Mouse (Mus musculus) yolk sac, embryonic 10.5 days (tissue): ENCODE results near the gene Calr3.
A peak's percentile ranks its signal among the peaks of the same experiment; 100 is the strongest.

Experiments
- DNase-seq: peaks from one replicate; pipeline ENCODE4 v3.0.0-alpha.2; 2017; ENCODE audit warnings: low spot score

The Calr3 gene

DNA sequence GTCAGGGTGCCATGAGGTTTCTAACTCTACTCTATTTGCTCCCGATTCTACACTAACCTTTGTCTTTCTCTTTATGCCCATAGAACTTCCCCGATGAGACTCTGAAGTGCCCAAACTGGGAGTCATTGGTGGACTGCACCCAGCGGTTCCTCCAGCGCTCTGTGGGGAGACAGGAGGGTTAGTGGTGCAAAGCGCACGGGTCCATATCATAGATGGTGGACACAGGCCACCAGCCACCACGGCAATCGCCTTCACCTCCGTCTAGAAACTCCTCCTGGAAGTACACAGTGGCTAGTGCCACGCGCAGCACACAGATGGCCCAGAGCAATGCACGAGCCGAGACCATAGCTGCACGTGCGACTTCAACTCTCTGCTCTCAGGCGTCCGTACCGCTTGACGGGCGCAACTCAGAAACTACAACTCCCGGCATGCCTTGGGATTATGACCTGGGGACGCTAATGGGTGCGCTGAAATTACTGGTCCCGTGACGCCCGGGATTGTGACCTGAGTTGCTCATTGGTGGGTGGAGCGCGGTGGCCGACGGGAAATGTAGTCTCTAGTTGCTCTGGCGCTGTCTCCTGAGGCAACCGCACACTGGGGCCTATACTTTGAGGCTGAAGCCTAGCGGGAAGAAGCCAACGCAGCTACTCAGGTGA is at the start of gene Calr3, which contains the start of gene 1700030K09Rik:
TSS of gene Calr3 (minus strand) at position 533 of the 656 bp plus-strand sequence.
TSS of gene 1700030K09Rik (plus strand) at position 543 of the 656 bp plus-strand sequence.
- DNase-seq = peak; percentile 99

DNA sequence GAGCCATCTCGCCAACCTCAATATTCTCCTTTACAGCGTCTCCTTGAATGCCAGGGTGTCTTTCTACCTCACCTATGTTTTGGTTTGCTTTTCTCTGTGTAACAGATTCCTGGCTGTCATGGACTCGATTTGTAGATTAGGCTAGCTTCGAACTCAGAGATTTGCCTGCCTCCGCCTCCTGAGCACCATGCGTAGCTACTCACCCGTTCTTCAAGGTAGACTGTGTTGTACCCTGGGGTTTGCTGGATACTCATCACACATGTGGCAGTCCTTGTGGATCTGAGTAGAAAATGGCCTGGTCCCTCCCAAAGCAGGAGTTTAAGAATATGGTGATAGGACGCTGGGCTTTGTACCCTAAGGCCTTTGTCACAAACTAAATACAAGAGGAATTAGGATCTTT is 49.7 kb upstream of the Calr3 start:
- DNase-seq = no peak

DNA sequence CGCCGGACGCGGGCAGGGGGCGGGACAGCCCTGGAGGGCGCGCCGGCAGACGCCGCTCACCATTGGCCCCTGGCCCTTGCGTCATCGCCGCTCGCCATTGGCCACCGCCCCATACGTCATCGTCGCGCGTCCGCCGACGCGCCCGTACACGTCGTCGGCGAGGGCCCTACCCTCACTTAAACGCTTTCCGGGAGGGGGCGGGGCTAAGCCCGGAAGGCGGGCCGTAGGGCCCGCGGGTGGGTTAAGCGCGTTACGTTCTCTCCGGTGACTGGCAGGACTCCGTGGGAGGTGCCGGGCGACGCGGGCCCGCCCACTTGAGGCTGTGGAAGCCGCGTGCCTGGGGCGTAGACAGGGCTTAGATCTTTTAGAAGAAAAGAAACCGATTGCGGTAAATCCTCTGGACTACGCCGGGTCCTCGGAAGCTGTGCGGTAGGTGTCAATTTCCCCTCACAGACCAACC is 49.0 kb upstream of the Calr3 start:
- peak; percentile 99 for DNase-seq

DNA sequence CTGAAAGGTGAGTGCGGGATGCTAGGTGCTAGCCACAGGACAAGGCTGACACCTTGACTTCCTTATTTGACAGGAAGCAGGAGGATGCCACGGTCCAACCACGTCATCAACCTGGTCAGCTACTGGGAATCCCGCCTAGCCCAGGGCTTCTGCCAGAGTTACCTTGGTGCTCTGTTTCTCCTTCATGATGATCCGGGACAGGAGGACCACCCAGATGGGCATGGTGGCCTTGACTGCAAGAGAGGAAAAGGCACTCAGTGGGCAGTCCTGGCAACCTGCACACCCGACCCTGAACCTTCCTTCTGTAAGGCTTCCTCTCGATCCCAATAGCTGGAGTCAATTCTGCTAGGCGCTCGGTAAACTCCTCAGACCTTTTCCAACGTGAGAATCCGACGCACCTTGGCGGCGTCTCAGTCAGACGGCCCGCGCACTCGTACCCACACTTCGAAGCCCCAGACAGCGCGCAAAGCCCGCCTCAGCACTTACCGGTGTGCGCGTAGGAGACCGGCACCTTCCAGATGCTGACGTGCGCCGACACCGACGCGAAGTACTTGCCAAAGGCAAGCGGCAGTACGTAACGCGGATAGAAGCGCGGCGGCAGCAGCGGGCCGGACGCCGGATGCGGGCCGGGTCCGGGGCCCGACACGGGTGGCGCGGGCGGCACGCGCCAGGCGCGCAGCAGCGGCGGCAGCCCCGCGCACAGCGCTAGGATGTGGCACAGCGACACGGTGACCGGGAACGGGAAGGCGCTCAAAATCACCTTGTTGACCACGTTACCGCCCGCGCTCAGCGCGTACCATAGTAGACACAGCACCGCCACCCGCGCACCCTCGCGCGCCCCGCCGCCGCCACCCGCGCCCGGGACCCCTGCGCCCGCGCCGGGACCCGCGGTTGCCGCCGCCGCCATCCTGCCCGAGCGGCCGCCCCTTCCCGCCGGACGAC is 48.3 kb upstream of the Calr3 start, which contains the start of gene Slc35e1:
TSS of gene Slc35e1 (minus strand) at position 935 of the 942 bp plus-strand sequence.
- DNase-seq = peak; percentile 41

DNA sequence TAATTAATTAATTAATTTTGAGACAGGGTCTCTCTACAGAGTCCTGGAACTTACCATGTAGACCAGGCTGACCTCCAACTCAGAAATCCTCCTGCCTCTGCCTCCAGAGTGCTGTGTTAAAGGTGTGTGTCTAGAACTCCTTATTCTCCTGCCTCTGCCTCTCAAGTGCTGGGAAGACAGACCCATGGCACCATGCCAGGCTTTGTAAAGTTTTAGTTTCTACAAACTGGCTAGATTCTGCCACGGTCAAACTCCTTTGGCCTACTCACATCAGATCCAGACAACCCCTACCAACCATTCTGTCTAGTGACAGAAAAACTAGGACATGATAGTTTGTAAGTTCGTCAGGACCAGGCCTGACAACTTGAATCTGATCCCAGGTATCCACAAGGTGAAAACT is 47.3 kb upstream of the Calr3 start:
- DNase-seq = no peak

DNA sequence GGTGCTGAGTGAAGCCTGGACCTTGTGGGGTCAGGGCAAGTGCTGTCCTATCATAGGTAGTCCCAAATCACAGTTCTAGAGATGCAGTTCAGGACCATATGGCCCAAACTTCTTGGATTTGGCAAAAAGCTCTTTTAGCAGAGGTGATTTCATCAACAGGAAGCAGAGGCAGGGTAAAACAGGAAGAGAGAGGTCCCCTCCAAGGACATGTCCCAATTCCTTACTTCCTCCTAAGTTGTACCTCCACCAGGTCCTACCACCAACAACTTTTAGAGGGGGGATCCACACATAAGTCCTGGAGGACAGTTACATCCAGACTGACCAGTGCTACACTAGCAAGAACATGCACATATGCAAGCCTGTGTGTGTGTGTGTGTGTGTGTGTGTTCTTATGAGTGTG is 43.3 kb upstream of the Calr3 start:
- DNase-seq = no peak

DNA sequence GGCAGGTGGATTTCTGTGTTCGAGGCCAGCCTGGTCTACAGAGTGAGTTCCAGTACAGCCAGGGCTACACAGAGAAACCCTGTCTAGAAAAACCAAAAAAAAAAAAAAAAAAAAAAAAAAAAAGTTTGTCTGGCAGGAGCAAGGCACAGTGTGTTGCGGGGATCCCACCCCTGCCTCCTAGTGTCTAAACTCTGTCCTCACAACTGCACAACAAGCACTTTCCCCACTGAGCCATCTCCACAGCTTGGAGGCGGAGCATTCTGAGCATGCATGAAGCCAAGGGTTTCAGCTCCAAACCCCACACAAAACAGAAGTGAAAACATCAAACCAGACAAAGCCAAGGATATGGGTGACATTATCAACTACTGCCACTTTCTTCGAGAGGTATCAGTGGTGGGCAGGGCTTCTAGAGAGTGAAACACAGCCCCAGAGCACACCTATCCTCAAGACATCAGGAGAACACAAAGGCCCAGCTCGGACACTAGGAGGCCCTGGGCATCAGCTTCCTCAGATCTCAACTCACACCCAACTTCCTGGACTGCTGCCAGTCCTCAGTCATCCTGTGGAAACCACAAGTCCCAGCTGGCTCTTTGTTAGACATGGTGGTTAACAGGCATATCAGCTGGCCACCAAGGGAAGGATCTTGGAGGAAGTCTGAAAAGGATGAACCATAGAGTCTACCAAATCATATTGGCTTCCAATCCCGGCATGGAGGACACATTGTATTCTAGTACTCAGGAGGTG is 42.0 kb upstream of the Calr3 start:
- DNase-seq = no peak

DNA sequence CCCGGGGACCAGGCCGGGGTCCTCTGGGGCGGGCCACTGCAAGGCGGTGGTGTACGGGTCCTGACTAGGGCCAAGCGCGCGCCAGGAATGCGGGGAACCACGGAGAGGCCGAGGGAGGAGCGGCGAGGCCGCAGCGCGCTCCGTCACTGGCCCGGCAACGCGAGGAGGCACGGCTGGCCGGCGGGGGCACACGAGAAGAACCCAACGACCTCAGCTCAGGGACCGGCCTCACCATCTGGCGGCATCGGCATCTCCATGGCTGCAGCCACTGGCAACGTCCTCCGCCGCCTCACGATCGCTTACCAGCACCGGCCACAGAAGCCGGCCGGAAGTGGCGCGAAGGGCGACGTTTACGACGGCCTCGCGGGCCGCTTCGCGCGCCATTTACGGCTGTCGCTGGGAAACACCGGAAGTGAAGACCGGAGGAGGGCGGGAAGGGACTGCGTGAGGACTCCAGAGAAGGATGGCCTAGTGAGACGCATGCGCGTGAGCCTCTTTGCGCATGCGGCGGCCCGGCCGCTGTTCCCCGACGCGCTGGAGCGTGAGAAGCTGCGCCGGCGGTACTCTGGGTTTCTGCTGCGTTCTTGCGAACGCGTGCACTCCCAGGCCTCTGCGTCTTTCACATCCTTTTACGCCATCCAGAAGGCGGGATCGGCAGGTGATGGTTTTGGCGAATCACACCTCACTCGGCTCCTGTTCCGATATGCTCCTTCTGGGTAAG is 31.3 kb upstream of the Calr3 start, which contains the start of gene Cherp:
TSS of gene Cherp (minus strand) at position 401 of the 721 bp plus-strand sequence.
- DNase-seq = peak; percentile 97

DNA sequence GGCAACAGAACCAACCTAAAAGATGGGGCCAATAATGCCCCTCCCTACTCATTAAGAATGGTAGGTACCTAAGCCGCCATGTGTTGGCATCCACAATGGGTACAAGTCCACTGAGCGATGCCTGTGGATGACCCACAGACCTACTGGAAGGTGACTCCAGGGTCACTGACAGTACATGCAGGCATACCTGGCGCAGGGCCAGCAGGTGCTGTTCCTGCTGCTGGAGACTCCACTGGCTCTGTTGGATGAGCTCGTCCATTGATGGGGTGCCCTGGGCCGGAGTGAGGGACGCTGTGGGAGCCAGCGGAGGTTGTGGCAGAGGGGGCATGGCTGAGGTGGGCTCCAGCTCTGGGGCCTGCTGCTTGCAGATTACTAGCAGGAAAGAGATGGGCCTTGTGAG is 27.0 kb upstream of the Calr3 start:
- DNase-seq = no peak

DNA sequence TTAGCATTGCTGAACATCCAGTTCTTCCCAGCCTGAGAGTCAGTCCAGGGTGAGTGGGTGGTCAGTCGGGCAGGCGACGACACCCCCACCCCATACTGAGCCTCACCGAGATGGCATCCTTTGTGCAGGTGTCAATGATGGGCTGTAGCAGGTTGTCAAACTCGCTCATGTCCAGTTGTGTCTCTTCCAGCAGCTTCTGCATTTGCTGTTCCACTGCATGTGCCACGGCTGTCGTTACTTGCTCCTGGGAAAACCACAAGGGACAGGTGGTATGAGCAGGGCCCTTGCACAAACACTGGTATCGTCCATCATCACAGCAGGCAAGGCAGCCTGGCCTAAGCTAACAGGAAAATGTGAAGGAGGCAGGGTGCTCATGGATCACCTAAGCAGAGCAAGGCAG is 26.3 kb upstream of the Calr3 start:
- DNase-seq = no peak

DNA sequence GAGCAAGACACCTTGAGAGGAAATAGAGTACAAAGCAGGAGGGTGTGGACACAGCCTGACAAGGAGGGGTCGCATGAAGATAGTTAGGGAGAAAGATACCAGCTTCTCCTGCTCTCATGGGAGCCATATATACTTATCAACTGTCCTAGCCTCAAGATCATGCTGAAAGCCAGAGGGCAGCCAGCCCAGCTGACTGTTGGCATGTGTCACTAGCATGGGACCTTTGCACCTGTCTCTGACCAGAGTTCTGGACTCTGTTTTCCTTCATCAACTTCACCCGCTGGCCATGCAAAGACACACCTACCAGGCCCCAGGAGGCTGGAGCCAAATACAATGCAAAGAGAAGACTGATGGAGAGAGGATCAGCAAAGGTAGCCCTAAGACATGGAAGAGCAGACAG is 25.6 kb upstream of the Calr3 start:
- DNase-seq = no peak

DNA sequence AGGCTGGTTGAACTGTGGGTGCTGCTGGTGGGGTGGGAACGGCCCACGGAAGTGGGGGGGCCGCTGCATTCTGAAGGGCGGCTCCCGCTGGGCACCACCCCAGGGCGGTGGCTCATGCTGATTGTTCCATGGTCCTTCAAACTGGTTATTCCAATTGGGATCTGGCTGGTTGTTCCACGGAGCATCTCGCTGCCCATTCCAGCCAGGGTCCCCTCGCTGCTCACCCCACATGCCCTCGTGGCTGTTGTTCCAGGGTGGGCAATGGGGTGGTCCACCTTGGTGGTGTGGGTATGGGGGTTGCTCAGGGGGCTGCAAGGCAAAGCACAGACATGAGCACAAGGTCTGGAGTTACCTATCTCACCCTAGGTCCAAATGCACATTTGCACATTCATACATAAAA is 20.5 kb upstream of the Calr3 start:
- no peak for DNase-seq

DNA sequence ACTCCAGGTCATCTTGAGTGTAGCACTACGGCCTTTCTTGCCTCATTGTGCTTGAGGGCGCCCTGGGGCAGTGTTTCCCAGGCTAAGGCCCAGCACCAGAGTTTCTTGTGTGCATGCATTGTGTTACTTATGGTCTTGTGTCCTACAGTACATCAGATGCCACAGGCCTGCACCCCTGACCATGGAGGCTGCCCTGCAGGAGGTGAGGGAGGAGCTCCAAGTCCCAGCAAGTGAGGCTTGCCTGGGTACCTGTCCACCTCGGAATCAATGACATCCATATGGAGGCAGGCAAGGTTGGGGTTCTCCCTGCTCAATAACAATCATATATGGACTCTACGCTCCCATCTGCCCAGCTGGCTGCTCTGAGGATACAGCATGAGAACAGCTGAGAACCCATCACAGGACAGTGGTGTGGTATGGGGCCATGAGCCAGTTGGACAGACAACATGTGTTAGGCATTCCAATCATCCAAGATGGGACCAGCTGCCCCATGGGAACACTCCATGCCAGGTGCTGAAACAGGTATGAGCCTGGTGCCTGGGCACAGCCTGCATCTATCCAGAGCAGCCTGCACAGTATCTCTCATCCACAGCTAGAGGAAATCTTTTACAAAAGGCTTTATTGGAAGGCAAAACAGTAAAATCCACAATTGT is 16.3 kb upstream of the Calr3 start:
- DNase-seq = no peak

DNA sequence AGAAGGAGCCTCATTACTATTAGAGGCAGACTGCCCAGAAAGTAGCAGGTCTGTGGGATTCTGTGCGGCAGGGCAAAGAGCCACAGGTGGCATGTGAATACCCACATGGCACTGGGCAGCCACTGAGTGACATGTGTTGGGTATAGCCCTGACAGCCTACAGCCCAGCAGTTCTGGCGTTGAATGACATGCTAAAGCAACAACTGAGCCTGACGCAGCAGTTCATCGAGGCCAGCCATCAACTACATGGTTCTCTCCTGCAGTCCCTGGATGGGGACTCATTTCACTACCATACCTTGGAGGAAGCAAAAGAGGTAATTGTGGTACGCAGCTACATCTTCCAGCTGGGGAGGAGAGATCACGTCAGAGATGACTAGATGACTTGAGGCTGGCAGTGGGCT is 14.8 kb upstream of the Calr3 start:
- DNase-seq = no peak

DNA sequence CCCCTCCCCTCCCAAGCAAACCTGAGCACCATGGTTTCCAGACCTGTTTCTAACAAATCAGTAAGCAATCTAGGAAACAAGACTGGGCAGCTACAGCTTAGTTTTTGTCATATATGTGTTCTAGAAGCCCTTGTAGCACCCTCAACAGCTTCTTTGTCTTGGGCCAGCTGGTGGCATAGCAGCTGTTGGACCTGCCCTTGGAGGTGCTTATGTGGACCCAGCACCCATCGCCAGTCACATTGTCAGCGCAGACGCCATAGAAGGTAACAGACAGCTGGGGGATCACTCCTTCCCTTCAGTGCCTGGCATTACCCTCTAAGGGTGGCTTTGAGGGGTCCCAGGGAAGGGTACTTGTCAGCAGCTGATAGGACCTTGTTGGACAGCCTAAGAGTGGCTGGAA is 14.1 kb upstream of the Calr3 start:
- no peak for DNase-seq

DNA sequence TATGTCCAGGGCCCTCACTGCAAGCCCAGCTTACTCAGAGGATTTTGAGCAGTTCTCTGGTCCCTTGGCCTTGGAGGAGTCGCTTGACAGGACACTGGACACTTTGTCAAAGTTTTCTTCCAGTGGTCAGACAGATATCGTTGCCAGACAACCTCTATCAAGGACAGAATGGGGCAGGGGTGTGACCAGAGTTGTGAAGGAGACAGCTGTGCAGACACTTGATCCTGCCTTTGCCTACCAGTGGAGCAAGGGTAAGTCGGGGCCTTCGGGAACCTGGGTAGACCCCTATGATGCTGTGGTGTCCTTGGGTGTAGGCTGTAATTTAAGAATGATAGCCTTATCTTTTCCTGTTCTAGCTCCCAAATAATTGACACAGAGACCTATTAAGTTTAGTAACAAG is 11.6 kb upstream of the Calr3 start:
- DNase-seq = no peak

DNA sequence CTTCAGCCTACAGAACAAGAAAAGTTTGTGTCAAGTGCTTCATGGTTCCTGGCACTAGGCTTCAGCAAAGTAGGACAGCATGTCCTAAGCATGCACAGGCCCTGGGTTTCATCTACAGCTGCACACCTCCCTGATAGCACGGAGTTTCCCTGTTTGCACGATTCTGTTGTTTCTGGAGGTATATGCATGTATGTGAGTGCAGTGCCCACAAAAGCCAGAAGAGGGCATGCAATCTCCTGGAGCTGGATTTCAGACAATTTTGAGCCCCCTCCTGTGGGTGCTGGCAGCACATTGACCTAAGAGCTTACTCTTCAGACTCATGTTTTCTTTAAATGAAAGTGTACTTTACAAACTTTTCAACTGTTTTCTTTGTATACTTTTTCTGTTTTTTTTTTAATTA is 10.2 kb upstream of the Calr3 start:
- DNase-seq = no peak

DNA sequence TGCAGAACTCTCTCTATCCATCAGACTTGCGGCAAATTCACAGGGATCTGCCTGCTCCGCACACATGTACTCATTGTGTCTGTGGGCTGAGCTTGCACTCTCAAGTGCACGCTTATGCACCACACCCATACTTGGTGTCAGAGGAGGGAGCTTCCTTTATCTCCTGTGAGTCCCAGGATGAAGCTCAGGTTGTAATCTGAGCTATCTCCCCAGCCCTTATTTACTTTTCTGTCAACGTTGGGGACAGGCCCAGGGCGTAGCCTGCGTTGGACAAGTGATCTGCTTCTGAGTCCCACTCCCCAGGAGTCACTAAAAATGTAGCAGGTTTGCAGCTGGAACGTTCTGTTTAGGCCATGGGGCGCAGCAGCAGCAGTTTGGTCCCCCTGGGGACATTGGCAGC is 7.8 kb upstream of the Calr3 start:
- no peak for DNase-seq

DNA sequence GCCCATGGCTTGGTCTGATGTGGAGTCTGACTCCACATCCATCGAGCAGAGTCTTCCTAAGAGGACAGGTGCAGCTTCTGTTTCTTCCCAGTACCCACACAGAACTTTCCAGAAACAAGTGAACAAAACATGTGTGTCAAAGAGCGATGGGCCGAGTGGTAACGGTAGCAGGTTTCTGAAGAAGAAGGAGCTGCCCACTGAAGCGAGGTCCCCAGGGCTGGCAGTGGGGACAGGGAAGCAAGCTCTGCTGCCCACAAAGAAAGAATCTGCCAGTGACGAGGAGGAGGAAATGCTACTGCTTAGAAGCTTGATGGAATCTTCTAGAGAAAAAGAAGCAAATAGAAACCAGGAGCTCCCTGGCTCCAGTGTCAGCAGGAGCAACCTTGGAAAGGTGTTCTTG is 1.4 kb upstream of the Calr3 start:
- no peak for DNase-seq

DNA sequence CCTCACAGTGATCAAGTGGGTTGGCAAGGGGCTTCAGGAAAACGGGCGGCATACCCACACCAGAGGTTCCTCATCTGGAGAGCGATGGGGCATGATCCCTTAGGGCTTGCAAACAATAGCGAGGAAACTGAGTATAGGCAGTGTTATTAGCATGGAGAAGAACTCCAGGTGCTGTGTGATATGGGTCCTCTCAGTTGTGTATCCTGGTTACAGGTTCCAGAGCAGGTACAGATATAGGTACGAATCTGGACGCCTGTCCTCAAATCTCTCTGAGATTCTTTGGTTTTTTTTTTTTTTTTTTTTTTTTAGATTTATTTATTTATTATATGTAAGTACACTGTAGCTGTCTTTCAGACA is 302 bp upstream of the Calr3 start:
- no peak for DNase-seq
